Mouse (Mus musculus): ENCODE measurements at regions not wholly inside any gene's neighbourhood (a gene's known extent, or its start where the extent isn't known, plus 50 kb on each side); places are given as distances from the start of the nearest gene placed in this dataset.

- Histone ChIP-seq H3K36me3 (replicated peaks in 1 of 2; ENCODE audit: control insufficient read depth in 1 of 2, insufficient read depth in 1 of 2, low read length in 1 of 2) (no peaks in the 10 kb centered on the region), H3K79me2 (replicated peaks; ENCODE audit: control insufficient read depth, extremely low read depth, insufficient read depth, poor library complexity, severe bottlenecking) (no peaks in the 10 kb centered on the region), H3K9ac (ENCODE audit: insufficient read depth, low read depth) (no peak overlapping the region), H3K4me2 (ENCODE audit: insufficient read depth, low read depth, poor library complexity, severe bottlenecking) (no peak overlapping the region), H3K27ac (ENCODE audit: insufficient read depth, low read depth) (no peak overlapping the region), H3K27me3 (replicated peaks) (no peaks in the 10 kb centered on the region), H3K9me3 (replicated peaks; ENCODE audit: low read length) (peaks cover 3% of the 10 kb centered on the region), H3K4me1 (ENCODE audit: control insufficient read depth in 1 of 2, insufficient read depth in 2 of 2) (no peaks in the 10 kb centered on the region), H3K4me3 (replicated peaks in 1 of 3; ENCODE audit: low read depth in 2 of 3, low read length in 2 of 3, poor library complexity in 1 of 3) (no peak overlapping the region)
- in situ Hi-C loops (cut with MboI; ENCODE audit: low pct_ligation_motif_present, low pct_unique_long_range_greater_than_20kb, low sequenced_read_pairs) (no loop called here), dilution Hi-C loops (cut with MboI; ENCODE audit: extremely low pct_ligation_motif_present, extremely low pct_unique_long_range_greater_than_20kb, low sequenced_read_pairs) (no loop called here)
- TF ChIP-seq SIN3A (IDR thresholded peaks at IDR 0.05; ENCODE audit: low read length) (no peak), JUND (conservative IDR thresholded peaks at IDR 0.05; ENCODE audit: low read depth, low read length) (no peak), MXI1 (IDR thresholded peaks at IDR 0.05; ENCODE audit: low read depth, low read length) (no peak)
- DNase-seq (ENCODE audit: extremely low read depth), result no peak
Measured at GRCm38 (mm10) chr4:93986189-93986588, 570.2 kb upstream of the Gm10306 start.

GRCm38 (mm10) chr4:93990273-93990869 is 566.0 kb upstream of the Gm10306 start:
- DNase-seq (ENCODE audit: extremely low read depth), result no peak
- H3K4me1 ChIP-seq (ENCODE audit: control insufficient read depth in 1 of 2, insufficient read depth in 2 of 2), result no peaks in the 10 kb centered on the region
- H3K9me3 ChIP-seq (replicated peaks; ENCODE audit: low read length), result no peaks in the 10 kb centered on the region
- H3K4me3 ChIP-seq (replicated peaks in 1 of 3; ENCODE audit: low read depth in 2 of 3, low read length in 2 of 3, poor library complexity in 1 of 3), result no peak overlapping the region
- no peaks in the 10 kb centered on the region for H3K27me3 ChIP-seq (replicated peaks)
- H3K4me2 ChIP-seq (ENCODE audit: insufficient read depth, low read depth, poor library complexity, severe bottlenecking), result no peak overlapping the region
- no peak overlapping the region for H3K27ac ChIP-seq (ENCODE audit: insufficient read depth, low read depth)
- no peaks in the 10 kb centered on the region for H3K36me3 ChIP-seq (replicated peaks in 1 of 2; ENCODE audit: control insufficient read depth in 1 of 2, insufficient read depth in 1 of 2, low read length in 1 of 2)
- TF ChIP-seq PAX5 (IDR thresholded peaks at IDR 0.05; ENCODE audit: low read length), result no peak
- no peak for TF ChIP-seq RCOR1 (conservative IDR thresholded peaks at IDR 0.05; ENCODE audit: low read depth, low read length)
- TF ChIP-seq UBTF (IDR thresholded peaks at IDR 0.05; ENCODE audit: low read depth, low read length), result no peak
- H3K9ac ChIP-seq (ENCODE audit: insufficient read depth, low read depth), result no peak overlapping the region
- dilution Hi-C loops (cut with MboI; ENCODE audit: extremely low pct_ligation_motif_present, extremely low pct_unique_long_range_greater_than_20kb, low sequenced_read_pairs) (no loop called here), in situ Hi-C loops (cut with MboI; ENCODE audit: low pct_ligation_motif_present, low pct_unique_long_range_greater_than_20kb, low sequenced_read_pairs) (no loop called here)
- H3K79me2 ChIP-seq (replicated peaks; ENCODE audit: control insufficient read depth, extremely low read depth, insufficient read depth, poor library complexity, severe bottlenecking), result no peaks in the 10 kb centered on the region

- dilution Hi-C loops (cut with MboI; ENCODE audit: extremely low pct_ligation_motif_present, extremely low pct_unique_long_range_greater_than_20kb, low sequenced_read_pairs), result no loop called here
- no peaks in the 10 kb centered on the region for H3K79me2 ChIP-seq (replicated peaks; ENCODE audit: control insufficient read depth, extremely low read depth, insufficient read depth, poor library complexity, severe bottlenecking)
- TF ChIP-seq PAX5 (IDR thresholded peaks at IDR 0.05; ENCODE audit: low read length), result no peak
- no peak for DNase-seq (ENCODE audit: extremely low read depth)
- H3K4me1 ChIP-seq (ENCODE audit: control insufficient read depth in 1 of 2, insufficient read depth in 2 of 2), result no peaks in the 10 kb centered on the region
- H3K4me2 ChIP-seq (ENCODE audit: insufficient read depth, low read depth, poor library complexity, severe bottlenecking), result no peak overlapping the region
- H3K4me3 ChIP-seq (replicated peaks in 1 of 3; ENCODE audit: low read depth in 2 of 3, low read length in 2 of 3, poor library complexity in 1 of 3), result no peak overlapping the region
- no peaks in the 10 kb centered on the region for H3K36me3 ChIP-seq (replicated peaks in 1 of 2; ENCODE audit: control insufficient read depth in 1 of 2, insufficient read depth in 1 of 2, low read length in 1 of 2)
- H3K9ac ChIP-seq (ENCODE audit: insufficient read depth, low read depth), result no peak overlapping the region
- in situ Hi-C loops (cut with MboI; ENCODE audit: low pct_ligation_motif_present, low pct_unique_long_range_greater_than_20kb, low sequenced_read_pairs), result no loop called here
- no peaks in the 10 kb centered on the region for H3K9me3 ChIP-seq (replicated peaks; ENCODE audit: low read length)
- H3K27ac ChIP-seq (ENCODE audit: insufficient read depth, low read depth), result no peak overlapping the region
- no peaks in the 10 kb centered on the region for H3K27me3 ChIP-seq (replicated peaks)
Measured at GRCm38 (mm10) chr4:94005818-94006217, 550.5 kb upstream of the Gm10306 start.
